Mouse (Mus musculus) hindbrain, embryonic 13.5 days (tissue): ENCODE measurements around the gene Disc1. TPM values are rescaled to one million over a fixed set of nuclear protein-coding genes. Genes with fewer than 3 reads are reported as not detected.

Experiments
- ATAC-seq: fragments of 200-750 bp; cut with Nextera tagmentation; 2 replicates; pipeline ENCODE4 v1.8.0; 2017; ENCODE audit warnings: moderate TSS enrichment; ENCODE audit not compliant: low FRiP score
- H3K27ac ChIP-seq: fragments of 300-500 bp; sonication (generic); 2 replicates; pipeline ENCODE4 v1.5.1; 2015; ENCODE audit warnings: inconsistent platforms, mild to moderate bottlenecking, moderate library complexity
- H3K27me3 ChIP-seq: fragments of 300-500 bp; sonication (generic); 2 replicates; pipeline ENCODE4 v1.6.1; 2015; ENCODE audit warnings: mild to moderate bottlenecking, inconsistent platforms
- H3K36me3 ChIP-seq: fragments of 300-500 bp; sonication (generic); 2 replicates; pipeline ENCODE4 v1.6.1; 2015; ENCODE audit warnings: mild to moderate bottlenecking, inconsistent platforms
- H3K4me1 ChIP-seq: fragments of 300-500 bp; sonication (generic); replicated peaks from 2 replicates; pipeline ENCODE4 v1.6.1; 2015; ENCODE audit warnings: inconsistent platforms
- H3K4me2 ChIP-seq: fragments of 300-500 bp; sonication (generic); 2 replicates; pipeline ENCODE4 v1.6.1; 2015; ENCODE audit warnings: inconsistent platforms, mild to moderate bottlenecking, moderate library complexity
- H3K4me3 ChIP-seq: fragments of 300-500 bp; sonication (generic); 2 replicates; pipeline ENCODE4 v1.5.1; 2015; ENCODE audit warnings: mild to moderate bottlenecking, inconsistent platforms
- H3K9ac ChIP-seq: fragments of 300-500 bp; sonication (generic); 2 replicates; pipeline ENCODE4 v1.6.1; 2015; ENCODE audit warnings: mild to moderate bottlenecking, inconsistent platforms
- H3K9me3 ChIP-seq: fragments of 300-500 bp; sonication (generic); 2 replicates; pipeline ENCODE4 v1.6.1; 2016; ENCODE audit warnings: inconsistent platforms
- WGBS: fragments of 180-500 bp; shearing (Covaris S2); methylation state at CpG from one replicate; pipeline ENCODE4 v1.1.7; 2015; 5-methylcytosine and 5-hydroxymethylcytosine counted together
- polyA plus RNA-seq: library from polyadenylated mRNA; unstranded; fragments of >200 nt; fragmentation: Nextera tagmentation; extraction: Ambion mirVana; gene quantifications from 2 replicates; pipeline ENCODE4 v1.2.1, GENCODE M21; 2015

The Disc1 gene
- 1.3 and 2.1 TPM in 2 replicates for polyA plus RNA-seq

- H3K27ac ChIP-seq, result peak within 1 kb of the TSS; percentile 74
- peak within 1 kb of the TSS; percentile 82 for H3K9ac ChIP-seq
- H3K4me3 ChIP-seq, result peak within 1 kb of the TSS; percentile 64
- WGBS, result 3% methylated on average over 39 of the region's 65 CpGs
- peak within 1 kb of the TSS; percentile 96 for H3K4me2 ChIP-seq
- peak; percentile 63 for ATAC-seq
- H3K9me3 ChIP-seq, result no peaks in the 10 kb centered on the region
- H3K4me1 ChIP-seq, result peaks cover 17% of the 10 kb centered on the region
- no peaks in the 10 kb centered on the region for H3K36me3 ChIP-seq
- H3K27me3 ChIP-seq, result peaks cover 43% of the 10 kb centered on the region
Measured at GRCm38 (mm10) chr8:125053505-125054435, at the start of gene Disc1. Disc1 (plus strand) TSS chr8:125054195.

DNA sequence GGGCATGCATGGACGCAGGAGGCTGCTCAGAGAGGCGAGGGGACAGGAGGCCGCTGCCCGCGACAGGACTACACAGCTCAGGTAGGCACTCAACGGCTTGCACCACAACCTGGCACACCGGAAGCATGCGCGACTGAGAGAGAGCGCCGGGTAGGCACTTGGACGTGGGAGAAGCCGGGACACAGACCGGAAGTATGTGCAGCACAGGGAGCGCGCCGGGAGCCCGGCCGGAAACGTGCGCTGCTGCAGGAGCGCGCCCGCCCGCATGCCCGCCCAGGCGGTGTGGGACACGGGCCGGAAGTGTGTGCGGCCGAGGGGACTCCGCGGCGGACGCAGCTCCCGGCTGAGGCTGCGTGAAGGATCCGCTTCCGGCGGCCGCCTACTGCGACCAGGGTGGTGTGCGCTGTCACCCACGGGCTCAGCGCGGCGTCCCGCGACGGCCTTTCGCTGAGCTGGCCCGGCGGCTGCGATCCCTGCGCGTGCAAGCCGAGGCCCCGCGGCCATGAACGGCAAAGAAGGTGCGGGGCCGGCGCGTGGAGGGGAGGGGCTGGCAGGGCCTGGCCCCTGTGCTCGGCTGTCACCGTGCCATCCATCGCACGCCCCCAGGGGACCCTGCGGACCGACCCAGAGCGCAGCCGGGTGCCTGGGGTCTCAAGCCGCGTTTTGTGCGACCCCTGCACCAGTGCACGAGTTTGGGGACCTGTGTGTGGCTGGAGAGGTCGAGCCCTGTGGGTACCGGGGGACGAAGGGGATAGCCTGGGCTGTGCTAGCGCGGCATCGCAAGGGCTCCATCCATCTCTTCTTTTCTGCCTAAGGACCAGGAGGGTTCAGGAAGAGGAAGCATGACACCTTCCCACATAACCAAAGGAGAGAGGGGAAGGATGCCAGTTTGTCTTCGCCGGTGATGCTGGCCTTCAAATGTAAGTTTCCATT lies 41.0 kb upstream of the Disc1 start, which contains the start of gene Tsnax:
Tsnax (plus strand) TSS at position 303 of the 933 bp plus-strand sequence.
- no peaks in the 10 kb centered on the region for H3K9me3 ChIP-seq
- peak; percentile 98 for ATAC-seq
- peak within 1 kb of the TSS; percentile 85 for H3K4me2 ChIP-seq
- peaks cover 3% of the 10 kb centered on the region; the same call in 1 of the 2 replicates for H3K4me1 ChIP-seq
- H3K4me3 ChIP-seq, result peak within 1 kb of the TSS; percentile 96
- H3K9ac ChIP-seq, result peak within 1 kb of the TSS; percentile 99
- H3K27ac ChIP-seq, result peak within 1 kb of the TSS; percentile 92
- H3K27me3 ChIP-seq, result peaks cover 18% of the 10 kb centered on the region
- 2% methylated on average over 68 of the region's 84 CpGs for WGBS
- H3K36me3 ChIP-seq, result peaks cover 34% of the 10 kb centered on the region

DNA sequence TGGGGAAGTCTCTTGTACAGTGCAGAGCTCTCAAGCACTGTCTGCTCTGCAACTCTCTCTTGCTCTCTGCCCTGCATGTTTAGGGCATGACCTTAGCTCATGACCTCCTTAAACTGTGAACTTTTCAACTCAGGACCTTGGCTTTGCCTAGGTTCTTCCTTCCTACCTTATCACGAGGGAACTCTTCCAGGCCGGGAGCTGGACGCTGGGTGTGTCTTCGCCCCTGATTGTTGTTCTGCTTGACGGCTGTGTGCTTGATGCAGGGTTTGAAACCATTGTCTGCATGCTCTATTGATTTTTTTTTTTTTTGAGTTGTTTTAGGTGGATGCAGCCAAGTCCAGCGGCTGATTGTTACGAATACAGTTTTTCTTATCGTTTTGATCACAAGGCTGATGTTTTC lies 29.9 kb upstream of the Disc1 start:
- Histone ChIP-seq H3K9me3 (no peaks in the 10 kb centered on the region), H3K4me3 (no peak overlapping the region), H3K27ac (no peak overlapping the region), H3K4me1 (0 out of 2 replicates have a peak, but pooled peaks cover 5% of the 10 kb centered on the region), H3K9ac (no peak overlapping the region), H3K4me2 (no peak overlapping the region), H3K27me3 (no peaks in the 10 kb centered on the region), H3K36me3 (peaks cover 59% of the 10 kb centered on the region)
- 97% methylated on average over 8 of the region's 8 CpGs for WGBS
- no peak for ATAC-seq

GRCm38 (mm10) chr8:125027211-125027610 lies 26.8 kb upstream of the Disc1 start:
- H3K4me3 ChIP-seq, result no peak overlapping the region
- H3K36me3 ChIP-seq, result peaks cover 81% of the 10 kb centered on the region
- no peak for ATAC-seq
- H3K27ac ChIP-seq, result peak overlapping the region; percentile 69
- no peaks in the 10 kb centered on the region for H3K27me3 ChIP-seq
- WGBS, result 67% methylated on average over 3 of the region's 3 CpGs
- H3K4me2 ChIP-seq, result no peak overlapping the region
- H3K9ac ChIP-seq, result no peak overlapping the region
- H3K4me1 ChIP-seq, result 0 out of 2 replicates have a peak, but pooled peaks cover 5% of the 10 kb centered on the region
- no peaks in the 10 kb centered on the region for H3K9me3 ChIP-seq

GRCm38 (mm10) chr8:125028841-125029240 lies 25.2 kb upstream of the Disc1 start:
- WGBS, result 93% methylated on average over 5 of the region's 5 CpGs
- peaks cover 94% of the 10 kb centered on the region for H3K36me3 ChIP-seq

DNA sequence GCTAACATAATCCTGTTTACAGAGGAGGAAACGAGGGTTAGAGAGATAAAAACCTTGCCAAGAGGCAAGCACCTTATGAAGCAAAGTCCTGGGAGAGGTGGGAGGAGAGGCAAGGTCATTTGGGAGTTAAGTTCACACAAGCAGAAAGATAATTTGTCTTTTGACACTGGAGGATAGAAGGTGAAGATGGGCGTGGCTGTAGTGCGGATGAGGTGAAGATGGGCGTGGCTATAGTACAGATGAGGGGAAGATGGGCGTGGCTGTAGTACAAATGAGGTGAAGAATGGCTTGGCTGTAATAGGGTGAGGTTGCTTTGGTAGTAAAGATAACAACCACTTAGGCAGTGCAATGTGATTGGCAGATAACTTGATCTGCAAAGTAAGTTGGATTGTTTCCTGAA lies 22.7 kb upstream of the Disc1 start:
- Histone ChIP-seq H3K9me3 (no peaks in the 10 kb centered on the region), H3K4me3 (no peak overlapping the region), H3K9ac (no peak overlapping the region), H3K27ac (no peak overlapping the region), H3K4me1 (peaks cover 11% of the 10 kb centered on the region), H3K27me3 (no peaks in the 10 kb centered on the region), H3K4me2 (no peak overlapping the region), H3K36me3 (peaks cover 85% of the 10 kb centered on the region)
- ATAC-seq, result no peak
- WGBS, result 87% methylated on average over 5 of the region's 5 CpGs

More at GRCm38 (mm10) chr8:125028841-125029240, 25.2 kb upstream of the Disc1 start:
- Histone ChIP-seq H3K4me3 (no peak overlapping the region), H3K4me1 (0 out of 2 replicates have a peak, but pooled peaks cover 5% of the 10 kb centered on the region), H3K27me3 (no peaks in the 10 kb centered on the region), H3K9ac (no peak overlapping the region), H3K4me2 (no peak overlapping the region), H3K9me3 (no peaks in the 10 kb centered on the region), H3K27ac (no peak overlapping the region)
- no peak for ATAC-seq

DNA sequence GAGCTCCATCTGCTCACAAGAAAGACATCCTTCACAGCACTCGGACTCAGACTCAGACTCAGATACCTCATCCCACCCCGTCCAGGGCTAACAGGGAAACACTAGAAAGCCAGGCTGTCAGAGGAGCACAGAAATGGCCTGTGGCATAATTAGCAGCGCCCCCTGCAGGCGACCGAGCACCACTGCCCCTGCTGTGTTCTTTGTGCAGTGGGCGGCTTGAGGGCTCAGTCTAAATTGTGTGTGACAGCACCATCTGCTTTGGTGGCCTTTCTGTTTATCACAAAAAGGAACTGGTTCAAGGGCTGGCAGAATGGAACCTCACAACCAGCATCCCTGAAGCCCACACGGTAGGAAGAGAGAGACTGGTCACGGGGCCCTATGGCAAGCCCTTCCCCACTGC lies 19.3 kb upstream of the Disc1 start:
- Histone ChIP-seq H3K27ac (peak overlapping the region; percentile 67), H3K27me3 (no peaks in the 10 kb centered on the region)
- ATAC-seq, result peak; percentile 49; the same call in 1 of the 2 replicates

GRCm38 (mm10) chr8:125037081-125037480 lies 16.9 kb upstream of the Disc1 start:
- Histone ChIP-seq H3K4me1 (peaks cover 9% of the 10 kb centered on the region), H3K9ac (no peak overlapping the region), H3K36me3 (peaks cover 72% of the 10 kb centered on the region), H3K27me3 (no peaks in the 10 kb centered on the region), H3K9me3 (no peaks in the 10 kb centered on the region), H3K4me2 (no peak overlapping the region), H3K27ac (no peak overlapping the region), H3K4me3 (no peak overlapping the region)
- ATAC-seq, result no peak
- 82% methylated on average over 7 of the region's 7 CpGs for WGBS

More for the DNA sequence above, 19.3 kb upstream of the Disc1 start:
- Histone ChIP-seq H3K9ac (no peak overlapping the region), H3K9me3 (no peaks in the 10 kb centered on the region), H3K4me1 (peaks cover 9% of the 10 kb centered on the region), H3K4me2 (no peak overlapping the region), H3K36me3 (peaks cover 82% of the 10 kb centered on the region), H3K4me3 (no peak overlapping the region)
- WGBS, result 22% methylated on average over 8 of the region's 8 CpGs

DNA sequence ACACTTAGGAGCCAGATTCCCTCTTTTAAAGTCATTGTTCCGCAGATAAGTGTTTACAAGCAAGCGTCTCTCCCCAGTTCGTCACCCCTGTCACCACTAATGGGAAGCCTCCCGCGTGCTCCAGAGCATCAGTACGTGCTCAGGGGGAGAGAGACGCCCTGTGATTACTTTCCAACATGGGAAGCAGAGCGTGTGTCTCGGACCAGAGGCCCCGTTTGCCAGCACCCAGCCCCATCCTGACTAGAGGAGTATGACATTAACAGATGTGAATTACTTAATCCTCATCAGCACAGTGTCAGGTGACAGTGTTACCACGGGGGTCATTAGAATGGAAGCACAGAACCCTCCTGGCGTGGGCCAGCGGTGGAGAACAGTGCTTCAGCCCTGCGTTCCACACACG lies 15.3 kb upstream of the Disc1 start:
- Histone ChIP-seq H3K36me3 (peaks cover 55% of the 10 kb centered on the region), H3K27ac (no peak overlapping the region), H3K4me1 (peaks cover 9% of the 10 kb centered on the region), H3K9me3 (no peaks in the 10 kb centered on the region), H3K27me3 (no peaks in the 10 kb centered on the region), H3K4me3 (no peak overlapping the region), H3K4me2 (no peak overlapping the region), H3K9ac (no peak overlapping the region)
- ATAC-seq, result no peak
- WGBS, result 79% methylated on average over 15 of the region's 15 CpGs

DNA sequence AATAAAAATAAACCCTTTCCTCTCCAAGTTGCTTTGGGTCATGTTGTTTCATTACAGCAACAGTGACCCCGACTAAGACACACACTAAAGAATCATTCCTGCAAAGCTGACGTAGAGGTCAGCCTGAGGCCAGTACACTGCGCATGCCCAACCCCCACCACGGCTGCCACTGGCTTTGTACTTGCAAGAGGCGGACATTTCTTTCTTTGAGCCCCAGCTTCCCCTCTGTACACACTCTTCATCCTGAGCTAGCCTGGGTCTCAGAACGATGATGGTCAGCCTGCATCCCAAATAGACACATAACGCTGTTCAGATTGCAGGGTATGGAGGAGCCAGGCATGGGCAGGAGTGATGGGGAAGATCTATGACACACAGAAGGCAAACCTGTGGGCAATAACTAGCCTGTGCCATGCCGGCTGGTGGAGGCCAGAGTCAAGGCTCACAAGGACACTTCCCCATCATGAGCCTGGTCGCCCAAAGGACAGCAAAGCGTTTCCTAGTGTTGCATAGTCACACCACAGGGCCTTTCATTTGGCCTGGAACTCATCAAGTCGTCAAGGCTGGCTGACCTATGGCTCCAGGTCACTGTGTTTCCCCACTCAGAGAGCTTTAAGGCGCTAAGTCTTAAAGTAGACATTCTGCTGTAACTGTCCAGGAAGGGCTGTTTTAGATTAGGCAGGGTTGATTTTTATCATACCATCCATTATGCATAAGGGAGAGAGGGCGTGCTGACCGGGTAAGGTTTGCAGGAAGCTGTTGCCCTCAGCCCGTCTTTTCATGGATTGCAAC lies 13.2 kb upstream of the Disc1 start:
- Histone ChIP-seq H3K4me1 (0 out of 2 replicates have a peak, but pooled peaks cover 4% of the 10 kb centered on the region), H3K27ac (no peak overlapping the region), H3K27me3 (no peaks in the 10 kb centered on the region), H3K4me3 (no peak overlapping the region), H3K9ac (no peak overlapping the region), H3K4me2 (no peak overlapping the region), H3K36me3 (peaks cover 43% of the 10 kb centered on the region), H3K9me3 (no peaks in the 10 kb centered on the region)
- 76% methylated on average over 15 of the region's 15 CpGs for WGBS
- no peak for ATAC-seq

- 70% methylated on average over 2 of the region's 2 CpGs for WGBS
- Histone ChIP-seq H3K4me1 (0 out of 2 replicates have a peak, but pooled peaks cover 4% of the 10 kb centered on the region), H3K27me3 (no peaks in the 10 kb centered on the region), H3K4me3 (no peak overlapping the region), H3K4me2 (no peak overlapping the region), H3K9me3 (no peaks in the 10 kb centered on the region), H3K27ac (no peak overlapping the region), H3K9ac (no peak overlapping the region), H3K36me3 (peaks cover 37% of the 10 kb centered on the region)
- ATAC-seq, result no peak
Measured at GRCm38 (mm10) chr8:125041496-125041895, 12.5 kb upstream of the Disc1 start.
